Mouse (Mus musculus) intestine, embryonic 16.5 days (tissue): ENCODE results near the gene Mreg. TPM values are rescaled to one million over a fixed set of nuclear protein-coding genes. Genes with fewer than 3 reads are reported as not detected.
A peak's percentile ranks its signal among the peaks of the same experiment; 100 is the strongest.

ENCODE experiments used
- ATAC-seq: fragments of 200-750 bp; cut with Nextera tagmentation; 2 replicates; pipeline ENCODE4 v1.8.0; 2017; ENCODE audit warnings: moderate TSS enrichment, moderate library complexity
- H3K27ac ChIP-seq: fragments of 300-500 bp; sonication (generic); 2 replicates; pipeline ENCODE4 v1.5.1; 2014; ENCODE audit warnings: mild to moderate bottlenecking, low read length
- H3K27me3 ChIP-seq: fragments of 300-500 bp; sonication (generic); replicated peaks from 2 replicates; pipeline ENCODE4 v1.6.1; 2014; ENCODE audit warnings: low read length, control low read depth, mixed read lengths; ENCODE audit not compliant: control insufficient read depth, insufficient read depth
- H3K36me3 ChIP-seq: fragments of 300-500 bp; sonication (generic); 2 replicates; pipeline ENCODE4 v1.6.1; 2014; ENCODE audit warnings: low read length, control low read depth; ENCODE audit not compliant: control insufficient read depth, insufficient read depth
- H3K4me1 ChIP-seq: fragments of 300-500 bp; sonication (generic); 2 replicates; pipeline ENCODE4 v1.6.1; 2014; ENCODE audit warnings: low read length, control low read depth, mixed read lengths; ENCODE audit not compliant: control insufficient read depth, insufficient read depth
- H3K4me2 ChIP-seq: fragments of 300-500 bp; sonication (generic); 2 replicates; pipeline ENCODE4 v1.6.1; 2014; ENCODE audit warnings: low read depth, low read length, control low read depth
- H3K4me3 ChIP-seq: fragments of 300-500 bp; sonication (generic); 2 replicates; pipeline ENCODE4 v1.5.1; 2014; ENCODE audit warnings: mild to moderate bottlenecking, low read length
- H3K9ac ChIP-seq: fragments of 300-500 bp; sonication (generic); 2 replicates; pipeline ENCODE4 v1.6.1; 2014; ENCODE audit warnings: low read depth, low read length
- H3K9me3 ChIP-seq: fragments of 300-500 bp; sonication (generic); 2 replicates; pipeline ENCODE4 v1.6.1; 2016; ENCODE audit warnings: low read length, control low read depth; ENCODE audit not compliant: control insufficient read depth
- WGBS: fragments of 180-500 bp; shearing (Covaris S2); extraction: QIAGEN DNeasy Blood & Tissue Kit; methylation state at CpG from one replicate; pipeline ENCODE4 v1.1.7; 2014; 5-methylcytosine and 5-hydroxymethylcytosine counted together
- polyA plus RNA-seq: library from polyadenylated mRNA; unstranded; fragments of >200 nt; fragmentation: Nextera tagmentation; extraction: Ambion mirVana; gene quantifications from 2 replicates; pipeline ENCODE4 v1.2.1, GENCODE M21; 2015

Gene Mreg
- polyA plus RNA-seq, 1 experiment from 2014 or later = 7.5 TPM

GRCm38 (mm10) chr1:72216761-72217160 lies 4.7 kb upstream of the Mreg start:
- no peaks in the 10 kb centered on the region for H3K27me3 ChIP-seq
- no peaks in the 10 kb centered on the region for H3K9me3 ChIP-seq
- WGBS = 89% methylated on average over 7 of the region's 7 CpGs
- H3K9ac ChIP-seq = no peak overlapping the region
- H3K4me1 ChIP-seq = 0 out of 2 replicates have a peak, but pooled peaks cover 4% of the 10 kb centered on the region
- H3K27ac ChIP-seq = no peak overlapping the region
- H3K4me2 ChIP-seq = no peak overlapping the region
- no peak for ATAC-seq
- no peak overlapping the region for H3K4me3 ChIP-seq
- no peaks in the 10 kb centered on the region for H3K36me3 ChIP-seq

- ATAC-seq = no peak
- H3K9ac ChIP-seq = no peak overlapping the region
- H3K27me3 ChIP-seq = no peaks in the 10 kb centered on the region
- WGBS = 73% methylated on average over 4 of the region's 4 CpGs
- 0 out of 2 replicates have a peak, but pooled peaks cover 4% of the 10 kb centered on the region for H3K4me1 ChIP-seq
- no peak overlapping the region for H3K4me2 ChIP-seq
- H3K4me3 ChIP-seq = no peak overlapping the region
- H3K9me3 ChIP-seq = no peaks in the 10 kb centered on the region
- no peaks in the 10 kb centered on the region for H3K36me3 ChIP-seq
- no peak overlapping the region for H3K27ac ChIP-seq
Measured at GRCm38 (mm10) chr1:72215174-72215573, 3.1 kb upstream of the Mreg start.

- Histone ChIP-seq H3K36me3 (no peaks in the 10 kb centered on the region), H3K9ac (no peak overlapping the region), H3K4me2 (no peak overlapping the region), H3K27ac (no peak overlapping the region), H3K27me3 (no peaks in the 10 kb centered on the region), H3K9me3 (no peaks in the 10 kb centered on the region), H3K4me3 (no peak overlapping the region), H3K4me1 (0 out of 2 replicates have a peak, but pooled peaks cover 4% of the 10 kb centered on the region)
- WGBS = 60% methylated on average over 7 of the region's 7 CpGs
- no peak for ATAC-seq
Measured at GRCm38 (mm10) chr1:72214470-72214961, 2.4 kb upstream of the Mreg start.

GRCm38 (mm10) chr1:72213954-72214353 lies 1.8 kb upstream of the Mreg start:
- Histone ChIP-seq H3K27me3 (no peaks in the 10 kb centered on the region), H3K9me3 (no peaks in the 10 kb centered on the region), H3K36me3 (no peaks in the 10 kb centered on the region), H3K9ac (no peak overlapping the region), H3K27ac (no peak overlapping the region), H3K4me2 (no peak overlapping the region), H3K4me3 (no peak overlapping the region), H3K4me1 (0 out of 2 replicates have a peak, but pooled peaks cover 4% of the 10 kb centered on the region)
- ATAC-seq = no peak
- WGBS = 88% methylated on average over 3 of the region's 3 CpGs

- Histone ChIP-seq H3K4me1 (0 out of 2 replicates have a peak, but pooled peaks cover 4% of the 10 kb centered on the region), H3K9ac (peak overlapping the region; percentile 81), H3K4me2 (peak overlapping the region; percentile 95), H3K27me3 (no peaks in the 10 kb centered on the region), H3K36me3 (no peaks in the 10 kb centered on the region), H3K9me3 (no peaks in the 10 kb centered on the region), H3K27ac (no peak overlapping the region), H3K4me3 (peak overlapping the region; percentile 76)
- 20% methylated on average over 17 of the region's 17 CpGs for WGBS
- peak; percentile 23; the same call in 1 of the 2 replicates for ATAC-seq
Measured at GRCm38 (mm10) chr1:72210803-72211679, 1.1 kb downstream of the Mreg start.

DNA sequence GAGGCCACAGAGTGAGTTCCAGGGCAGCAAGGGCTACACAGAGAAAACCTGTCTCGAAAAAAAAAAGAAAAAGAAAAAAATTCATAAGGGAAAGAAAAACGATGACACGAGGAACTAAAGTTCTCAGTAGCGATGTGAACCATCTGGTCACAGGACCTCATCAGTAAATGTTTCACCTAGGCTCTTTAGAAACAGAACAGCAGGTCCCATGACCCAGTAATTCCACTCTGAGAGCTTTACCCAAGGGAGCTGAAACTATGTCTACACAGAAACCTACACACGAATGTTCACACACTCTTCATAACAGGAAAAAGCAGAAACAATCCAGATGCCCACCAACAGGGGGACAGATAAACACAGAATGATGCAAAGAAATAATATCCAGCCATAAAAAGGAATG lies 4.0 kb downstream of the Mreg start:
- H3K4me1 ChIP-seq = 0 out of 2 replicates have a peak, but pooled peaks cover 4% of the 10 kb centered on the region
- ATAC-seq = no peak
- WGBS = 85% methylated on average over 5 of the region's 5 CpGs

GRCm38 (mm10) chr1:72205113-72205512 lies 7.0 kb downstream of the Mreg start:
- H3K9me3 ChIP-seq = no peaks in the 10 kb centered on the region
- no peaks in the 10 kb centered on the region for H3K27me3 ChIP-seq
- WGBS = 63% methylated on average over 3 of the region's 3 CpGs
- no peak overlapping the region for H3K27ac ChIP-seq
- ATAC-seq = no peak
- no peak overlapping the region for H3K9ac ChIP-seq
- no peaks in the 10 kb centered on the region for H3K4me1 ChIP-seq
- no peaks in the 10 kb centered on the region for H3K36me3 ChIP-seq
- no peak overlapping the region for H3K4me2 ChIP-seq
- H3K4me3 ChIP-seq = no peak overlapping the region

More for the DNA sequence above, 4.0 kb downstream of the Mreg start:
- Histone ChIP-seq H3K4me2 (no peak overlapping the region), H3K27ac (no peak overlapping the region), H3K27me3 (no peaks in the 10 kb centered on the region), H3K9ac (no peak overlapping the region), H3K4me3 (no peak overlapping the region), H3K36me3 (no peaks in the 10 kb centered on the region), H3K9me3 (no peaks in the 10 kb centered on the region)

- Histone ChIP-seq H3K9ac (no peak overlapping the region), H3K36me3 (no peaks in the 10 kb centered on the region), H3K27me3 (no peaks in the 10 kb centered on the region), H3K4me3 (no peak overlapping the region), H3K4me2 (no peak overlapping the region), H3K27ac (no peak overlapping the region), H3K9me3 (no peaks in the 10 kb centered on the region), H3K4me1 (peaks cover 3% of the 10 kb centered on the region; the same call in 1 of the 2 replicates)
- no peak for ATAC-seq
- WGBS = 86% methylated on average over 9 of the region's 9 CpGs
Measured at GRCm38 (mm10) chr1:72203204-72203603, 8.9 kb downstream of the Mreg start.

- Histone ChIP-seq H3K4me1 (peaks cover 8% of the 10 kb centered on the region), H3K9ac (no peak overlapping the region), H3K4me3 (no peak overlapping the region), H3K9me3 (no peaks in the 10 kb centered on the region), H3K27ac (no peak overlapping the region), H3K36me3 (no peaks in the 10 kb centered on the region), H3K27me3 (no peaks in the 10 kb centered on the region), H3K4me2 (no peak overlapping the region)
- 90% methylated on average over 7 of the region's 7 CpGs for WGBS
- no peak for ATAC-seq
Measured at GRCm38 (mm10) chr1:72202705-72203104, 9.4 kb downstream of the Mreg start.
